In genomic region chr17:12080656-12081495, GRCm38 (mm10) we compare ENCODE assay signal across 10 mouse cellular contexts. TPM values are rescaled to one million over a fixed set of nuclear protein-coding genes. Genes with fewer than 3 reads are reported as not detected.
DNase-seq lines count a peak whose midpoint lies in the region; TF ChIP-seq lines count a peak whose summit lies in the region.
"Had no signal": no experiment of that assay in that cellular context is flagged by ENCODE, and none has a peak within 500 bp of the region (broad histone marks: within the 10 kb centered on the region; RNA-seq: fewer than 3 reads in every experiment).

No protein-coding gene starts in this region.

- no peak overlapping the region for H3K4me3 ChIP-seq in kidney, adult 2 months (ENCODE audit: insufficient read depth, low read depth, low read length)
- H3K4me3 ChIP-seq: gastrocnemius, adult 2 months had no signal

- no peak for TF ChIP-seq POLR2A in kidney, adult 2 months (IDR thresholded peaks at IDR 0.05; ENCODE audit: low read depth, low read length)

- no peak overlapping the region for H3K27ac ChIP-seq in kidney, adult 2 months (ENCODE audit: insufficient read depth, low read depth, low read length)
- H3K27ac ChIP-seq: gastrocnemius, adult 2 months had no signal

- peak; percentile 5 for DNase-seq in ovary, postnatal 14 days (ENCODE audit: low spot score)
- no peak for DNase-seq in ovary, postnatal 36 days (ENCODE audit: low spot score)
- peak; percentile 34 for DNase-seq in kidney, adult 2 months
- peak; percentile 60 to 70 for DNase-seq in lung, adult 18-20 months
- DNase-seq in testis, postnatal 14 days (ENCODE audit: low spot score) = peak; percentile 63
- no peak for DNase-seq in cerebellum, postnatal 4 days (ENCODE audit: low spot score in 2 of 2)
- no peak for DNase-seq in layer of hippocampus, adult 11-12 months (ENCODE audit: low spot score)
- DNase-seq: cerebellum, postnatal 36 days; gastrocnemius, adult 2 months; liver had no signal

- no peaks in the 10 kb centered on the region for H3K27me3 ChIP-seq in kidney, adult 2 months (replicated peaks; ENCODE audit: control insufficient read depth, insufficient read depth, low read length)

- no peaks in the 10 kb centered on the region for H3K36me3 ChIP-seq in kidney, adult 2 months (ENCODE audit: control insufficient read depth, insufficient read depth, low read length)

- WGBS in kidney, adult 2 months = 25% methylated on average over 20 of the region's 20 CpGs

- TF ChIP-seq CTCF in kidney, adult 2 months (conservative IDR thresholded peaks at IDR 0.05; ENCODE audit: insufficient read depth, insufficient read length, low read depth, low read length) = no peak

- no peaks in the 10 kb centered on the region for H3K4me1 ChIP-seq in kidney, adult 2 months (ENCODE audit: control insufficient read depth, insufficient read depth, low read length)

RNA-seq across cellular contexts. Expression of gene Agpat4, which starts 37.6 kb away (rescaled TPM):
- 7.1 and 7.4 TPM in 2 replicates for polyA plus RNA-seq in kidney, adult 2 months (2012; rRNA removed)

Comparison
In these comparisons a context has a peak if more than half of its experiments do, and no peak if none do; other contexts are left out.
1. DNase-seq: peak in ovary, postnatal 14 days (single experiment), kidney, adult 2 months (single experiment), lung, adult 18-20 months (2 of 2) and testis, postnatal 14 days (single experiment); none in ovary, postnatal 36 days (single experiment), cerebellum, postnatal 4 days (0 of 2) and layer of hippocampus, adult 11-12 months (single experiment).